Mouse (Mus musculus): ENCODE results near the gene Esrrg. TPM values are rescaled to one million over a fixed set of nuclear protein-coding genes. Genes with fewer than 3 reads are reported as not detected.

The Esrrg gene
- total RNA-seq, 1 experiment from 2014 or later: not detected

DNA sequence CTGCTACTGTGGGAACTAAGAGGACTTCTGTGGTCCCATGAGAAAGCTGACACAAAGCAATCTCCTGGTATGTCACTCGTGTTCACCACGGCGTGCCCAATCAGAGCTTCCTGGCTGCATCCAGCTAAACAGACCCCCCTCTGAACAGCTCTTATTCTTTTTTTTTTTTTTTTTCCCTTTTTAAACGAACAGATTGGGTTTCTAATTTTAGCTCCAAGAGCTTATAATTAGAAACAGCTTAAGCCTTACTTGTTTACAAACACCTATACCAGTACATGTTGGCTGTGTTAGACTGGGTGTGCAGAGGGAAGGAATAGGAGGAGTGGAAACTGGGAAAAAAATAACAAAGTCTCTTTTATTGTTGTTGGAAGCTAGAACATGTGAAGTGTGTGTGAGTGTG, 86.3 kb downstream of the Esrrg start:
- ATAC-seq (ENCODE audit: extremely low read depth, insufficient number of reproducible peaks, low FRiP score, poor library complexity, severe bottlenecking): no peak

DNA sequence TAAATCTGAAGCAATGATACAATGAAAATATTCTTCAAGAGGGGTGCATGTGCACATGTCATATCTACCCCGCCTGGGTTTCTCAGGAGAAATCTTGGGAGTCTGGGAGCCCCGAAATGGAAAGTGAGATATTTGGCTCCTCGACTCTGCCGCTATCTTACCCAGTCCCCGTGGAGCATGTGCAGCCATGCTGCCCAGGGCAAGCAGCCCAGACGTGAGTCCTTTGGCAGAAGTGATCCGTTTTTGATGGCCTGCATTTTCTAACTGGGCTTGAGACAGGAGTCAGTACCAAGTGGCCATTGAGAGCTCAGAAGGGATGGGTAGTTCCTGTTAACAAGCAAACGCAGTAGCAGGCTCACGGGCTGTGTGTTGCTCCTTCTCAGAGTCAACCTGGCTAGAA, 89.6 kb downstream of the Esrrg start:
- ATAC-seq (ENCODE audit: extremely low read depth, insufficient number of reproducible peaks, low FRiP score, poor library complexity, severe bottlenecking): no peak

DNA sequence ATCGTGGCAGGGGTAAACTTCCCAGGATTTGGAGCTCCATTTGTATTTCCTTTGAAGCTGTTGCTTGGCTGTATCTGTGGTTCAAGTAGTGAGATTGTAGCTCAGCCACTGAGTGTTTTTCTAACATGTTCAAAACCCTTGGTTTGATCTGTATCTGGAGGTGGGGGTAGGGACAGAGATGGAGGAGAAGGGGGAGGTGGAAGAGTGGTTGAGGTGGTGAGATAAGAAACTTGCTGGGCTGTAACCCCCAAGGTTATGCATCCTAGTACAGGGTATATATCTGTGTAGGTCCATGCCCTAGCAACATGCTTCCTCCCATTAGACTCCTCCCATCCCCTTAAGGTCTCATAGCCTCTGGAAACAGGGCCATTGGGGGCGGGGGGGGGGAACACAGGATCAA, 92.4 kb downstream of the Esrrg start:
- no peak for ATAC-seq (ENCODE audit: extremely low read depth, insufficient number of reproducible peaks, low FRiP score, poor library complexity, severe bottlenecking)

DNA sequence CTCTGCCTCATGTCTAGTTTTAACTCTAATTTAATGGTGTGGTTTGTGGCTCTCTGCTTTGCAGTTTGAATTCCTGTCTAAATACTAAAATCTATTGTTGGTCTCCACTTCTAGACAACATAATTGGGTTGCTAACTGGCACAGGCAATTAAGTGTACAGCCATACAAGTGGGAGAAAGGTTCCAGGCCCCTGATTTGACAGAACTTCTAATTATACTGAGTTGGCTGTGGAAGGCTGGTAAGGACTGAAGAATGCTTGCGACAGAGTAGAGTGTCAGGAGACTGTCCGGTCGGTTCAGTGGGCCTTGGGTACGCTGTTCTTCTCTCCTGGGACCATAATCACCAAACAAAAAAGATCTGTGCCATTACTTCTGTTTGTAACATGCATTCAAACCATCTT, 96.3 kb downstream of the Esrrg start:
- no peak for ATAC-seq (ENCODE audit: extremely low read depth, insufficient number of reproducible peaks, low FRiP score, poor library complexity, severe bottlenecking)

DNA sequence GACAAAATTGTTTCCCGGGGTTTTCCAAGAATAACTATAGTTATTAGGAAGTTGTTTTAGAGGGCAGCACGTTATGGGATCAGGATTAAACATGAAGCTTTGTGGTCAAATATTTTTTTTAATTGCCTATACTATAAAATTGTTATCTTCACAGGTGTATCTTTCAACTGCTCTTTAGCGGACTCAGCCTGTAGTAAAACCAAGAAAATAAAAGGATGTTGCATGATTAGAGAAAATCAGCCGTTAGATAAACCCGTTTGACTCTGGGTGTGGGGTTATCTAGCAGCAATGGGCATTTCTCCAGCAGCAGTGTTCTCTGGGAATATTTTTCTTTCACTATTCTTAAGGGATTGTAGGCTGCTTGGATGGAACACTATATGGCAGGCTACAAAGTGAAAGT, 96.8 kb downstream of the Esrrg start:
- no peak for ATAC-seq (ENCODE audit: extremely low read depth, insufficient number of reproducible peaks, low FRiP score, poor library complexity, severe bottlenecking)

DNA sequence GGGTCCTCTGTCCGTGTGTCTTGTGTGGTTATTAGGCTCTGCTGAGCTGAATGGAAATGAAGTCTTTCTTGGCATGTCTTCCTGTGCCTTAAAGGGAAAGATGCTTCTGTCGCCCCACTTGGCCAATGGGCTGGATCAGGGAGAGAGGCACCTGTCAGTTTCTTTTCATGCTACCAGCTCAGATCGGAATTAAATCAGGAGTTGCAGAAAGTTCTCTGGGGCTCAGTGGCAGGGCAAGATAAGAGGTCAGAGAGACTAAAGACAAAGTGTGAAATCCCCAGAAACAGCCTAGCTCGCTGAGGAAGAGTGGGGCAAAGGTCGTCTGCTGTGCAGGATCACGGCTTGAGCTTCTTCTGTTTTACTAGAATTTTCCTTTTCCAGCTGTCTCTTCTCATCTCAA, 97.5 kb downstream of the Esrrg start:
- no peak for ATAC-seq (ENCODE audit: extremely low read depth, insufficient number of reproducible peaks, low FRiP score, poor library complexity, severe bottlenecking)

DNA sequence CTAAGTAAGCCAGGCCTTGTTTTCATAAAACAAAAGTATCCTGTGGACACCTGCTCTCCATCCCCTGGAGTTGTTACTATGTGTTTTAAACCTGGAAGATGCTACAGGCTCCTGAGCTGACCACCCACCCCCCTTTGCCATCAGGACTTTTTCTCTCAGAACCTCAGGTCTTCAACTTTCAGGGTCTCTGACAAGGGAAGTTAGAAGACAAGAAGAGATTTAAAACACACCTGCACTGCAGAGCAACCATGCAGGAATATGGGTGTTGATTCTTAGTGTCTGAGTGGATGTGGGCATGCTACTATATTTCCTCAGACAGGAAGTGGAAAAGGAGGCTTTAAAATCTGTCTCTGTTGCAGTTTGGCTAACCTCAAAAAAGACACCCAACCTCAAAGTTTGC, 98.6 kb downstream of the Esrrg start:
- no peak for ATAC-seq (ENCODE audit: extremely low read depth, insufficient number of reproducible peaks, low FRiP score, poor library complexity, severe bottlenecking)

DNA sequence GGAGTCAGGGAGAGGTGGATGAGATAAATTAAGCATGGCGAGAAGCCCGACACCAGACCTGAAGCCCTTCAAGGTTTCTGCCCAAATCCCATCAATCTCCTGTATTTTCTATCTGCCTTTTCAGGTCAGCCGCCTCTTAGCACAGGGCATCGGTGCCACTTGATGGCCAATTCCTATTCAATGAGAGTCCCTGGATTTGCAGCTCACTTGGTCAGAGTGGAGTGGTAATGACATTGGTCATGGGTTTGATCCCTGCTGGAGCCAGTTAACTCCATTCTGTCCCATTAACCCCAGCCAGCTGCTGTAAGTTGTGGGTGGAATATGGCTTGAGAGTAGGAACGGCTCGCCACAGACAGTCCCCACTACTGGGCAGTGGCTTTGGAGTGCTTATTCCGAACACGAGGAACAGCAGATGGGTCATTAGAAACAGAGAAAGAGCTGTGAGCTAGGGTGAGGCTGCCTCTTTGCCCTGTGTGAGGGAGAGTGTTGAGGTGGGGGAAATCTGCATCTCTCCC, 101.9 kb downstream of the Esrrg start:
- ATAC-seq (ENCODE audit: extremely low read depth, insufficient number of reproducible peaks, low FRiP score, poor library complexity, severe bottlenecking): no peak

DNA sequence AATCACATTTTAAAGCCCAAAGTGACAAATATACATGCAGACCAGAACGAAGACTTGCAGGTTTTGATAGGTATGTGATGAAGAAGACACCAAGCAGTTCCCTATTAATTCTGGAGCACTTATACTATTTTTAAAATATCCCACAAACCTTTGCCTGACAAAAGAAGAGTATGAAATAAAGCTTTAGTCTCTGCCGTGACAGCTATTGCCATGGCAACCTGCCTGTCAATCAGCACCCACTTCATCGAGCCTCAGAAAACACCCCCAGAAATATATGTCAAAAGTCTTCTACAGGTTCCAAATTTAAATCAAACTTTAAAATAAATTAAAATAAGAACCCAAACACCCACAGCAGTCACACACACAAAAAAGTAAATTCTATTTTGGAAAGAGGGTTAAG, 112.4 kb downstream of the Esrrg start:
- no peak for ATAC-seq (ENCODE audit: extremely low read depth, insufficient number of reproducible peaks, low FRiP score, poor library complexity, severe bottlenecking)

DNA sequence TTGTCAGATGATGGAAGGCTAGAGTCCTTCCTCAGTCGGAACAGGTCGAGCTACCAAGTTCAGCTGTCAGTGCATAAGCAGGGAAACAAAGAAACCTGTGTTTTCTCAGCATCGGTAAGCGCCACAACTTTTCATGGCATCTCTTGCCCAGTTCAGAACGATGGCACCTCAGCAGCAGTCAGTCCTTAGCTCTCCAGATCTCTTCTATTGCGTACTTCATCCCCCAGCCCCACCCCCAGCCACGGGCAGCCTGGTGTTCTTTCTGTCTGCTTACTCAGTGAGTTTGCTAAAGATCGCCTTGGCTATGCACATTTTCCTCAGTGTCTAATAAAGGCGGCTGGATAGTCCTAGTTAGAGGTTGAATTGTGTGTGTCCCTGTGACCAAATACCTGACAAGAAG, 113.4 kb downstream of the Esrrg start:
- no peak for ATAC-seq (ENCODE audit: extremely low read depth, insufficient number of reproducible peaks, low FRiP score, poor library complexity, severe bottlenecking)

DNA sequence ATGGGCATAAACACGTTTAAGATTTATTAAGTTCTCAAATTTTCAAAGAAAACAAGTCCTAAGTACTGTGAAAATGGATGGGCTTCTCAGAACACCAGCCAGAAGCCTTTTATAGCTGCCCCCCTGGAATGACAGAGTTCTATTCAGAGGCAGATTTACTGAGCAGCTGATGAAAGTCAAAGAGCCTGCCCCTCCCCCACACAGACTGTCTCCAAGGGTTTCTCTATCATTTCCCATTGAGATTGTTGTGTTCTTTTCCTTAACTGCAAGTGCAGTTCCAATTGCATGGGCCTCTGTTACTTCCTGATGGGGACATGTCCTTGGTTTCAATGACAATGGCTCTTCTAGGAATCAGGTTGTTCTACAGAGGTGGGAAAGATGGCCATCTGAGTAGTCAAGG, 116.1 kb downstream of the Esrrg start:
- ATAC-seq (ENCODE audit: extremely low read depth, insufficient number of reproducible peaks, low FRiP score, poor library complexity, severe bottlenecking): no peak

DNA sequence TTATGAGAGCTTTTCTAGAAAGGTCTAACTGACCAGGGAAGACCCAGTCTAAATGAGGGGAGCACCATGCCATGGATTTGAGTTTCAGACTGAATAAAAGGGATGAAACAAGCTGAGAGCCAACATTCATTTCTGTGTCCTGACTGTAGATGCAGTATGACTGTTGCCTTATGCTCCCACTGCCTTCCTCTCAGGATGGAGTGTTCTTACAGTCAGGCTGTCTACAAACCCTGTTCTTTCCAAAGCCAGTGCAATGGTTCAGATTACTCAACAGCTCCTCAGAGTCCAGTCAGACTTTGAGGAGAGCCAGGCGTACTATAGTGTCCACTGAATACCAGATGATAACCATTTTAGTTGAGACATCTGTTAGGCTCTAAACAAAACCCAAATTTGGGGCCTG, 116.8 kb downstream of the Esrrg start:
- ATAC-seq (ENCODE audit: extremely low read depth, insufficient number of reproducible peaks, low FRiP score, poor library complexity, severe bottlenecking): no peak

DNA sequence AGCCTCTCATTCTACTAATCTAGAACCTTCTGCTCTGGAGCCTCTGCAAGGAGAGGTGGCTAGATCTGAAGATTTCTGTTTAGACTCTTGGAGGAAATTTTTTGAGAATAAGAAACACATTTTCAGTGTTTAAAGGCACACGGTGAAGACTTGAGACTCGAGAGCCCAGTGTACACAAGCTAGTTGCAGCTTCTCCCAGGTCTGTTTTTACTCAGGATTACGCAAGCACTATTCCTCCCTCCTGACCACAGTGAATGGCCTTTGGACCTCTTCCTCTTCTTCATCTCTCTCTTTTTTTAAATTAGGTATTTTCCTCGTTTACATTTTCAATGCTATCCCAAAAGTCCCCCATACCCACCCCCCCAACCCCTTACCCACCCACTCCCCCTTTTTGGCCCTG, 122.6 kb downstream of the Esrrg start:
- ATAC-seq (ENCODE audit: extremely low read depth, insufficient number of reproducible peaks, low FRiP score, poor library complexity, severe bottlenecking): no peak

DNA sequence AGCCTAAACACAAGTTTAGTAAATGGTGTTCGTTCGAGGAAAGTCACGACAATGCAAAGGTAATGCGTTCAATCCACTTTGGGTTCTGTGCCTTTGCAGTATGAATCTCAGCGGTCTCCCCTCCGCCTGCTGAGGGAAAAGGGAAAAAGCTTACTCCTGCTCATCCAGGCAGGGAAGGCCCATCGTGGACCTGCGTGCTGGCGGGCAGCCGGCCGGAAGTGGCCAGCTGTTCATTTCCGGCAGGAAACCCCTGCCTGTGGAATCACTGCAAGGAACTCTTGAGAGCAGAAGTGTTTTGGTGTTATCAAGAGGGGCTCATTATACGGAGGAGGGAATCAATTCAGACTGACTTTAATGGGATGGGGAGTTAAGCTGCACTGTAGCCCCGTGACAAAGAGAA, 127.9 kb downstream of the Esrrg start:
- ATAC-seq (ENCODE audit: extremely low read depth, insufficient number of reproducible peaks, low FRiP score, poor library complexity, severe bottlenecking): no peak

DNA sequence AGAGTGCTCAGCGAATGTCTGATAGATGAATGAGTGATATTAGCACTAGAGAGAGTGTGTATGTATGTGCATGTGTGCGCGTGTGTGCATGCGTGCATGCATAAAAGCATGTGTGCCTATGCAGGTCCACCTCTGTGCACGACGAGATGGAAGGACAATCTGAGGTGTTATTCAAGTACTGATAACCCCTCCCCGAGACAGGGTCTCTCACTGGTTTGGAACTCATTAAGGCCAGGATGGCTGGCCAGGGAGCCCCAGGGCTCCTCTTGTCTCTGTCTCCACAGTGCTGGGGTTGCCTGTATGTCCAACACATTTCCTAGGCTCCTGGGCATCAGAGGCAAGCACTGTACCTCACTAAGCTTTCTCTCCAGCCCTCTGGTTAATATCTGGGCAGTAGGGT, 128.7 kb downstream of the Esrrg start:
- ATAC-seq (ENCODE audit: extremely low read depth, insufficient number of reproducible peaks, low FRiP score, poor library complexity, severe bottlenecking): no peak

DNA sequence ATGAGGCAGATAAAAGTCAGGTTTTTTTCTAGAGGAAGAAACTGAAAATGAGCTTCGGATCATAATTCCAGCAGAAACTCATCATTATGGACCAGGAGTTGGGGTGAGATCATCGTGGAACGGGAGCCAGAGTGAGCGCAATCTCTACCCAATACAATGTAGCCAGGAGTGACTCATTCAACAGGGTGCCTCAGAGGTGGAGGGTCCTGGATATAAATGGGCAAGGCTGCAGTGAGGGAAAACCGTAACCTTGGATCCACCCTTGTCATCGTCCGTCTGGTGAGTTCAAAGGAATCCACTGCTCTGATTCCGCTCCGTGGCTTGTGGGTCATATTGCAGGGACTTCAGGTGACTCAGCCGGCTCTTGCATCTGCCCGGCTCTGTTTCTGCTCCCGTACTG, 131.9 kb downstream of the Esrrg start:
- ATAC-seq (ENCODE audit: extremely low read depth, insufficient number of reproducible peaks, low FRiP score, poor library complexity, severe bottlenecking): no peak

DNA sequence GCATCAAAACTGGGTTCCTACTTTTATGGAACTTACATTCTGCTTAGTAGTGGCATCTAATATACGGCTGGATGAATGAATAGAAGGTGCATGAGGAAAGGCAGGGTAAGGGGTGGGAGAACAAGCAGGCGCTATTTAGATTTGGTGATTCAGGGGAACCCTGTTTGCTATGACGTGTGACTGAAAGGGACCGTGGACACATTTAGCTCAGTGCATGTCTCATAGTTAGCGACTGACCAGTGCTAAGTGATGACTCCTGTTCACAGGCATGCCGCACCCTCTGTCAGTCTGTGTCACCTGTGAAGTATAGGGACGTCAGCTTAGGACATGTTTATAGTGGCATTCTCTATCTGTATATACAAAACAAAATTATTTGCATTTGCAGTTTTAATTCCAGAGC, 132.7 kb downstream of the Esrrg start:
- ATAC-seq (ENCODE audit: extremely low read depth, insufficient number of reproducible peaks, low FRiP score, poor library complexity, severe bottlenecking): no peak

DNA sequence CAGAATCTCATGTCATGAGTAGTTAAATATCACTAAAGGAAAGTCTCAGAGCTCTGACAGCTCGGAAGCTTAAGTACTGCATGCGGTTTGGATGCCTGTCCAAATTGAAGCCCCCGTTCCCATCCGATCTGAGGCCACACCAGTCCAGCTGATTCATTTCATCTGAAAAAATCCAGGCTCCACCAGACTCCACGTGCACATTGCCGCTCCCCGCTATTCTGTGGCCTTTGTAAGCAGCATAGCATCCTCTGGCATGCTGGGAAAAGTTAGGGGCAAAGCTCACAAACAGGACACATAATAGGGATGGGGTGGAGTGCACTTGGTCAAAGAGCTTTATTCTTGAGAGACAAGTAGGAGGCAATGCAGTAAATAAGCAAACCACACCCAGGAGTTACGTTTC, 133.5 kb downstream of the Esrrg start:
- no peak for ATAC-seq (ENCODE audit: extremely low read depth, insufficient number of reproducible peaks, low FRiP score, poor library complexity, severe bottlenecking)

DNA sequence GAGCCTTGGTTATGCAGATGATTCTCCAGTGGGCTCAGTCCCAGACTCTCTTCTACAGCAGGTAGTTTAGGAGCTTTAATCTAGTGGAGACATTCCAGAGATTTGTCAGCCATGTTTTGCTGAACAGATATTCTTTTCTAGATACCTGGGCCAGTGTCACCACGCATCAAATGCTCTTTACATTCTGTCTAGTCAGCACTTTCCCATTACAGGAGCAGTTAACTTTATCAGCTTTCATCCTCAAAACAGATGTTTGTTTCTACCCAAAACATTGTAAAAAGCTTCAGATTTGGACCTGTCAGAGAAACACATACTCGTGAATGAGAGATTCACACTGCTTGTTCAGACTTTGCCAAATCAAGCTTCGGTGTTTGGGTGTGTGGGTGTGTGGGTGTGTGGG, 140.7 kb downstream of the Esrrg start:
- no peak for ATAC-seq (ENCODE audit: extremely low read depth, insufficient number of reproducible peaks, low FRiP score, poor library complexity, severe bottlenecking)

DNA sequence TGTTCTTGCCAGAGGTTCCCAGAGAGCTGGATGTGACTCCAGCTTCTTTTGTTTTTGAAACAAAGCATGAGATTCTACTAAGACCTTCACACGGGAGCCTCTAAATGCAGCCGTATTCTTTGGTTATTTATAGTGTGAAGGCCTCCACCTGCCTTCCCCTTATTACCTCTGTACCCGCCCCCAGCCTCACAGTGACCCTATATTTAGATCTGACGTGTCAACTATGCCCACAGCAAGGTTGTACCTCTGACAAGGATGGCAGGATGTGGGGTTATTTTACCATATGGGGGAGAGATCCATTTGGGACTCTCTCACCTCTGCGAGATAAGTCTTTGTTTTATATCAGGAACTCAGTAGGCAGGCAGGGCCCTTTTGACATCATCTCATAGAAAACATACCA, 141.3 kb downstream of the Esrrg start:
- no peak for ATAC-seq (ENCODE audit: extremely low read depth, insufficient number of reproducible peaks, low FRiP score, poor library complexity, severe bottlenecking)

DNA sequence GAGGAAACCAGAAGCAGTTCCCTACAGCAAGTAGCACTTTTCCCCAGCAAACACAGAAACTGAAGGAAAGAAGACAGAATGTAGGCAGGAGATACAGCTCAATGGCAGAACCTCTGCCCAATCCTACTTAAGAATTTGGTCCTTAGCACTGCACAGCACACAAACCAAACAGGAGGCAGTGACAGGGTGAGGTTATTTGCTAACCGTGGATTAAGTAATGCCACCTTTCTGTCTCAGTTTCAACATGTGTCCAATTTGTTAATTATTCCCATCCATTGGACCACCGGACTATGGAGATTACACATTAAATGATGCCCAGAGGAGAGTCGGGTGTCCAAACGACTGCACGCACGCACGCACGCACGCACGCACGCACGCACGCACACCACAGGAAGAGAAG, 146.9 kb downstream of the Esrrg start:
- ATAC-seq (ENCODE audit: extremely low read depth, insufficient number of reproducible peaks, low FRiP score, poor library complexity, severe bottlenecking): no peak

DNA sequence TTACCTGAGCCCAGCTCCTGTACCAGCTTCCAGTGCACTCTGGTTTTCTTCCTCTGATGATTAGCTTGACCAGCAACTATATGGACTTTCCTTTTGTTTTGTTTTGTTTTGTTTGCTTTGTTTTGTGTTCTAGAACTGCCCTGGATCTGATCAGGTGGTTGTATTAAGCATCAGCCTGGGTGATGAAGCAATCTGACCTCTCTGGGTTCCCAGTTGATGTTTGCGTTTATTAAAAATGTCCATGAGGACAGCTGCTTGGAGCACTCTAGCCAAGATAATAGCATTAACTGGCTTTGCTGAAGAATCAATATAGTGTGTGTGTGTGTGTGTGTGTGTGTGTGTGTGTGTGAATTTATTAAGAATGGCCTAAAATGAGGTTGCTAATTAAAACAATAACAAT, 149.4 kb downstream of the Esrrg start:
- no peak for ATAC-seq (ENCODE audit: extremely low read depth, insufficient number of reproducible peaks, low FRiP score, poor library complexity, severe bottlenecking)
